9 mouse cellular contexts compared by ENCODE assay signal in genomic region chr3:107595938-107596461, GRCm38 (mm10). TPM values are rescaled to one million over a fixed set of nuclear protein-coding genes. Genes with fewer than 3 reads are reported as not detected.
A peak's percentile ranks its signal among the peaks of the same experiment; 100 is the strongest.
DNase-seq lines count a peak whose midpoint lies in the region; ATAC-seq lines count a peak whose summit lies in the region.
"Had no signal": no experiment of that assay in that cellular context is flagged by ENCODE, and none has a peak within 500 bp of the region (broad histone marks: within the 10 kb centered on the region; RNA-seq: fewer than 3 reads in every experiment).

No protein-coding gene starts in this region.

- DNase-seq in heart, postnatal 36 days, result no peak
- DNase-seq in midbrain, embryonic 11.5 days (ENCODE audit: low spot score, missing footprints), result peak; percentile 97
- DNase-seq in left cerebral cortex, adult 8-10 months (ENCODE audit: low spot score in 2 of 2), result no peak
- no peak for DNase-seq in left cerebral cortex, postnatal 14 days (ENCODE audit: low spot score in 2 of 2)
- DNase-seq in spleen, postnatal 14 days (ENCODE audit: low spot score in 2 of 2), result no peak

- intact Hi-C loops in heart, postnatal 36 days (cut with DNase I), result no loop called here
- intact Hi-C loops in left cerebral cortex, postnatal 14 days (cut with DNase I), result no loop called here

- H3K9me3 ChIP-seq in heart, embryonic 14.5 days (ENCODE audit: control insufficient read depth, low read length), result no peaks in the 10 kb centered on the region
- no peaks in the 10 kb centered on the region for H3K9me3 ChIP-seq in heart, embryonic 15.5 days (replicated peaks)
- H3K9me3 ChIP-seq in midbrain, embryonic 11.5 days (ENCODE audit: control insufficient read depth, low read length), result no peaks in the 10 kb centered on the region

- no peak overlapping the region for H3K9ac ChIP-seq in heart, embryonic 14.5 days (ENCODE audit: low read length)
- no peak overlapping the region for H3K9ac ChIP-seq in heart, embryonic 15.5 days
- no peak overlapping the region for H3K9ac ChIP-seq in midbrain, embryonic 11.5 days (ENCODE audit: low read length)

- H3K4me3 ChIP-seq in heart, embryonic 14.5 days (ENCODE audit: control insufficient read depth in 1 of 2, insufficient read depth in 1 of 2, low read depth in 1 of 2, low read length in 2 of 2), result peak overlapping the region in 1 of 2 experiments; percentile 43; a peak in 2 of 4 replicates
- peak overlapping the region; percentile 48 for H3K4me3 ChIP-seq in heart, embryonic 15.5 days
- H3K4me3 ChIP-seq in midbrain, embryonic 11.5 days (ENCODE audit: low read depth, low read length), result peak overlapping the region; percentile 41

- peaks cover 96% of the 10 kb centered on the region for H3K27me3 ChIP-seq in heart, embryonic 14.5 days (ENCODE audit: control insufficient read depth, insufficient read depth, low read length)
- H3K27me3 ChIP-seq in heart, embryonic 15.5 days, result peaks cover 98% of the 10 kb centered on the region
- H3K27me3 ChIP-seq in midbrain, embryonic 11.5 days (ENCODE audit: control insufficient read depth, insufficient read depth, low read length), result peaks cover 68% of the 10 kb centered on the region

- WGBS in heart, embryonic 14.5 days, result 1% methylated on average over 34 of the region's 34 CpGs
- 1% methylated on average over 34 of the region's 34 CpGs for WGBS in heart, embryonic 15.5 days
- WGBS in midbrain, embryonic 11.5 days, result under 1% methylated on average over 34 of the region's 34 CpGs

- ATAC-seq in heart, embryonic 14.5 days (ENCODE audit: insufficient number of reproducible peaks, insufficient read depth, low FRiP score, low read depth), result no peak
- 0 out of 2 replicates have a peak, but pooled peaks have one; percentile 2 for ATAC-seq in common myeloid progenitor, adult 5-6 weeks (replicated peaks; ENCODE audit: low read depth, poor library complexity, severe bottlenecking)
- ATAC-seq in heart, embryonic 15.5 days (replicated peaks; ENCODE audit: insufficient number of reproducible peaks, insufficient read depth, low FRiP score, low read depth), result no peak
- peak; percentile 26 for ATAC-seq in midbrain, embryonic 11.5 days (ENCODE audit: low FRiP score)

- H3K36me3 ChIP-seq in heart, embryonic 14.5 days (ENCODE audit: control insufficient read depth, insufficient read depth, low read length), result no peaks in the 10 kb centered on the region
- H3K36me3 ChIP-seq in heart, embryonic 15.5 days, result no peaks in the 10 kb centered on the region
- no peaks in the 10 kb centered on the region for H3K36me3 ChIP-seq in midbrain, embryonic 11.5 days (ENCODE audit: control insufficient read depth, insufficient read depth, low read length)

- H3K4me2 ChIP-seq in heart, embryonic 14.5 days (ENCODE audit: low read length), result peak overlapping the region; percentile 74
- peak overlapping the region; percentile 78 for H3K4me2 ChIP-seq in heart, embryonic 15.5 days
- H3K4me2 ChIP-seq in midbrain, embryonic 11.5 days, result peak overlapping the region; percentile 64

- H3K27ac ChIP-seq in heart, embryonic 14.5 days (replicated peaks in 1 of 2; ENCODE audit: control insufficient read depth in 1 of 2, insufficient read depth in 1 of 2, low read depth in 2 of 2, low read length in 2 of 2), result no peak overlapping the region
- H3K27ac ChIP-seq in heart, embryonic 15.5 days, result no peak overlapping the region
- H3K27ac ChIP-seq in midbrain, embryonic 11.5 days (ENCODE audit: low read depth, low read length), result no peak overlapping the region

- H3K4me1 ChIP-seq in heart, embryonic 14.5 days (ENCODE audit: control insufficient read depth in 2 of 2, insufficient read depth in 2 of 2, low read length in 2 of 2), result peaks cover 4 to 19% of the 10 kb centered on the region in 2 experiments; a peak in 3 of 4 replicates
- peaks cover 25% of the 10 kb centered on the region for H3K4me1 ChIP-seq in heart, embryonic 15.5 days (replicated peaks)
- peaks cover 10% of the 10 kb centered on the region for H3K4me1 ChIP-seq in midbrain, embryonic 11.5 days (ENCODE audit: control insufficient read depth, insufficient read depth, low read length)

RNA-seq across cellular contexts. Expression of gene Alx3, which starts 1.2 kb away (rescaled TPM):
- polyA plus RNA-seq in heart, embryonic 14.5 days (2014; fragmentation: Nextera tagmentation; extraction: Ambion mirVana), result 0.11 TPM in 1 of 2 replicates, not detected in the other
- not detected for total RNA-seq in heart, postnatal 36 days (2021)
- not detected in 2 replicates for total RNA-seq in common myeloid progenitor, adult 5-6 weeks (2017)
- 0.29 and 0.33 TPM in 2 replicates for polyA plus RNA-seq in heart, embryonic 15.5 days (2015; fragmentation: Nextera tagmentation; extraction: Ambion mirVana)
- polyA plus RNA-seq in midbrain, embryonic 11.5 days (2014; fragmentation: Nextera tagmentation; extraction: Ambion mirVana), result 2.8 and 3.3 TPM in 2 replicates
- total RNA-seq in left cerebral cortex, adult 8-10 months (2022), result 1 to 10 TPM in 2 of 4 experiments, under 1 TPM in 2; 0.53 to 2.4 (median 0.82) TPM
- total RNA-seq in left cerebral cortex, postnatal 14 days (2021), result 1 to 10 TPM; 1.1 to 1.9 TPM
- polyA plus RNA-seq: gonadal fat pad, adult 2 months had no signal

RNA-seq across cellular contexts. Expression of gene Gm10961, which starts 35.1 kb away (rescaled TPM):
- not detected in 2 replicates for polyA plus RNA-seq in heart, embryonic 14.5 days (2014; fragmentation: Nextera tagmentation; extraction: Ambion mirVana)
- total RNA-seq in heart, postnatal 36 days (2021), result not detected
- not detected in 2 replicates for total RNA-seq in common myeloid progenitor, adult 5-6 weeks (2017)
- polyA plus RNA-seq in heart, embryonic 15.5 days (2015; fragmentation: Nextera tagmentation; extraction: Ambion mirVana), result not detected in 2 replicates
- polyA plus RNA-seq in midbrain, embryonic 11.5 days (2014; fragmentation: Nextera tagmentation; extraction: Ambion mirVana), result not detected in 2 replicates
- total RNA-seq in left cerebral cortex, adult 8-10 months (2022), result not detected
- not detected for total RNA-seq in left cerebral cortex, postnatal 14 days (2021)
- polyA plus RNA-seq: gonadal fat pad, adult 2 months had no signal

RNA-seq across cellular contexts. Expression of gene Strip1, which starts 35.5 kb away (rescaled TPM):
- 40.3 TPM in 2 replicates for polyA plus RNA-seq in heart, embryonic 14.5 days (2014; fragmentation: Nextera tagmentation; extraction: Ambion mirVana)
- total RNA-seq in heart, postnatal 36 days (2021), result 10 to 100 TPM; 19.3 to 20.5 TPM
- 17.2 and 21.6 TPM in 2 replicates for total RNA-seq in common myeloid progenitor, adult 5-6 weeks (2017)
- polyA plus RNA-seq in heart, embryonic 15.5 days (2015; fragmentation: Nextera tagmentation; extraction: Ambion mirVana), result 30.9 and 35.3 TPM in 2 replicates
- 87.6 and 90.6 TPM in 2 replicates for polyA plus RNA-seq in midbrain, embryonic 11.5 days (2014; fragmentation: Nextera tagmentation; extraction: Ambion mirVana)
- total RNA-seq in left cerebral cortex, adult 8-10 months (2022), result 10 to 100 TPM; 52.3 to 62.6 (median 55.1) TPM
- total RNA-seq in left cerebral cortex, postnatal 14 days (2021), result 10 to 100 TPM; 64.3 to 66.9 TPM

RNA-seq across cellular contexts. Expression of gene Ubl4b, which starts 41.1 kb away (rescaled TPM):
- polyA plus RNA-seq in heart, embryonic 14.5 days (2014; fragmentation: Nextera tagmentation; extraction: Ambion mirVana), result not detected in 2 replicates
- total RNA-seq in heart, postnatal 36 days (2021), result not detected
- total RNA-seq in common myeloid progenitor, adult 5-6 weeks (2017), result not detected in 2 replicates
- not detected in 2 replicates for polyA plus RNA-seq in heart, embryonic 15.5 days (2015; fragmentation: Nextera tagmentation; extraction: Ambion mirVana)
- not detected in 2 replicates for polyA plus RNA-seq in midbrain, embryonic 11.5 days (2014; fragmentation: Nextera tagmentation; extraction: Ambion mirVana)
- under 1 TPM in 1 of 4 experiments, not detected in 3; 0.70 TPM for total RNA-seq in left cerebral cortex, adult 8-10 months (2022)
- under 1 TPM in 1 of 2 experiments, not detected in 1; 0.24 TPM for total RNA-seq in left cerebral cortex, postnatal 14 days (2021)

Comparison
In these comparisons a context has a peak if more than half of its experiments do, and no peak if none do; other contexts are left out.
1. ATAC-seq: peak in common myeloid progenitor, adult 5-6 weeks (single experiment) and midbrain, embryonic 11.5 days (single experiment); none in heart, embryonic 14.5 days (single experiment) and heart, embryonic 15.5 days (single experiment).
2. Peak in every context shown above with its lines, with median percentiles within 50 percentile points of each other: H3K4me2 ChIP-seq.